Mouse (Mus musculus) kidney, adult 11 months (tissue): ENCODE data around the gene Styx.
A peak's percentile ranks its signal among the peaks of the same experiment; 100 is the strongest.
"Not testable (repeated sequence)": the region's sequence is repeated elsewhere in the genome, so short reads cannot be mapped to it uniquely, and the experiment has no call there.

Experiments used
- DNase-seq: peaks from one replicate; pipeline ENCODE4 v3.0.0; 2022

Gene Styx

GRCm38 (mm10) chr14:45364211-45365195 is 13.6 kb downstream of the Styx start:
- DNase-seq: peak; percentile 54

GRCm38 (mm10) chr14:45365196-45365587 is 14.3 kb downstream of the Styx start:
- DNase-seq: no peak

- peak; percentile 42 for DNase-seq
Measured at GRCm38 (mm10) chr14:45378771-45379170, 27.9 kb downstream of the Styx start.

GRCm38 (mm10) chr14:45380756-45381155 is 29.9 kb downstream of the Styx start:
- DNase-seq: no peak

GRCm38 (mm10) chr14:45382912-45383311 is 32.0 kb downstream of the Styx start:
- DNase-seq: no peak

- DNase-seq: no peak
Measured at GRCm38 (mm10) chr14:45385596-45385995, 34.7 kb downstream of the Styx start.

GRCm38 (mm10) chr14:45387480-45387879 is 36.6 kb downstream of the Styx start:
- DNase-seq: no peak

GRCm38 (mm10) chr14:45388345-45389181 is 37.7 kb downstream of the Styx start:
- peak; percentile 92 for DNase-seq

- DNase-seq: no peak
Measured at GRCm38 (mm10) chr14:45389194-45389593, 38.3 kb downstream of the Styx start.

GRCm38 (mm10) chr14:45399836-45400235 is 48.9 kb downstream of the Styx start:
- DNase-seq: no peak

GRCm38 (mm10) chr14:45403651-45404050 is 52.8 kb downstream of the Styx start:
- no peak for DNase-seq

- not testable (repeated sequence) for DNase-seq
Measured at GRCm38 (mm10) chr14:45404813-45405212, 53.9 kb downstream of the Styx start, which contains the start of gene Gnpnat1. TSS of gene Gnpnat1 (minus strand) at chr14:45404913.

- DNase-seq: no peak
Measured at GRCm38 (mm10) chr14:45416265-45416664, 65.4 kb downstream of the Styx start.

- no peak for DNase-seq
Measured at GRCm38 (mm10) chr14:45418553-45418952, 67.7 kb downstream of the Styx start.

- DNase-seq: no peak
Measured at GRCm38 (mm10) chr14:45419323-45419722, 68.4 kb downstream of the Styx start.

GRCm38 (mm10) chr14:45422371-45422770 is 71.5 kb downstream of the Styx start:
- no peak for DNase-seq

- DNase-seq: peak; percentile 31
Measured at GRCm38 (mm10) chr14:45423220-45423619, 72.3 kb downstream of the Styx start.

- DNase-seq: peak; percentile 85
Measured at GRCm38 (mm10) chr14:45430066-45430842, 79.4 kb downstream of the Styx start.

- DNase-seq: no peak
Measured at GRCm38 (mm10) chr14:45432003-45432402, 81.1 kb downstream of the Styx start.

- no peak for DNase-seq
Measured at GRCm38 (mm10) chr14:45434220-45434619, 83.3 kb downstream of the Styx start.

GRCm38 (mm10) chr14:45438250-45438930 is 87.5 kb downstream of the Styx start:
- DNase-seq: no peak

GRCm38 (mm10) chr14:45438931-45439275 is 88.0 kb downstream of the Styx start:
- no peak for DNase-seq
